Mouse (Mus musculus) embryonic fibroblast, embryonic 13.5 days (primary cell): ENCODE data around the gene Pacsin3.

Experiments used
- CTCF ChIP-seq: IDR thresholded peaks from 2 replicates; pipeline ENCODE4 v1.5.1; 2011; ENCODE audit warnings: mild to moderate bottlenecking, control low read depth, low read length, moderate library complexity, borderline replicate concordance; ENCODE audit not compliant: insufficient read depth
- POLR2A ChIP-seq: IDR thresholded peaks from 2 replicates; pipeline ENCODE4 v1.6.1; 2011; ENCODE audit warnings: low read depth, mild to moderate bottlenecking, control low read depth, low read length, moderate library complexity

DNA sequence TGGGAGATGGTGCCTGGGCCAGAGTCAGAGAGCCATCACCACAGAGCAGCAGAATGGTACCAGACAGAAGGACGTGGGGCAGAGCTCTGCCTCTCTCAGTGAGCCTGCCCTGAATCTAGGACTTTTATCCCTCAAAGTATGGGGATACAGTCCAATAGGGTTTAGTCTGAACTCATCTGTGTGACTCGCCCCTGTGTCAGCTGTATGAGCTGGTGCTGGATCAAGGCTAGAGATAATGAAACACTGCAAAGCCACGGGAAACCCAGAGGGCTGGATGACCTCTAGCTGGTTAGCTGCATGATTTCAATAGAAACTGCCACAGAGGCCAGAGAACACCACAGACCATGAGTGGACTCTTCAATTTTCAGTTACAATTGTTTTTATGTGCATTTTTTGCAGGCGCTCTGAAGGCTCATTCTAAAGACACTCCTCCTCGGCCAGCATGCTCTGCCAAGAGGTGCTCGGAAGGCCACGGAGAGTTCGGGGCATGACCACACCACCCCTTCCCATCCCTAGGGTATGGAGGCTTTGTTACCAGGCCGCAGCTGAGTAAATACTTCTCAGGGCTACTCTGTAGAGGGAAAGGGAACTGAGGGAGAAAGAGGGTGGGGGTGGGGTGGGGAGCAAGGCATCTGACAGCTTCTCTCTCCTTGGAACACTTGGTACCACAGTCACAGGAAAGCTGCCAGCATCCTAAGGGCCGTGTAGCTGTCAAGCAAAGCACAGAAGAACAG, 57.0 kb downstream of the Pacsin3 start:
- TF ChIP-seq CTCF (no peak), POLR2A (no peak)
